10 mouse cellular contexts compared by ENCODE assay signal in the genomic region with DNA sequence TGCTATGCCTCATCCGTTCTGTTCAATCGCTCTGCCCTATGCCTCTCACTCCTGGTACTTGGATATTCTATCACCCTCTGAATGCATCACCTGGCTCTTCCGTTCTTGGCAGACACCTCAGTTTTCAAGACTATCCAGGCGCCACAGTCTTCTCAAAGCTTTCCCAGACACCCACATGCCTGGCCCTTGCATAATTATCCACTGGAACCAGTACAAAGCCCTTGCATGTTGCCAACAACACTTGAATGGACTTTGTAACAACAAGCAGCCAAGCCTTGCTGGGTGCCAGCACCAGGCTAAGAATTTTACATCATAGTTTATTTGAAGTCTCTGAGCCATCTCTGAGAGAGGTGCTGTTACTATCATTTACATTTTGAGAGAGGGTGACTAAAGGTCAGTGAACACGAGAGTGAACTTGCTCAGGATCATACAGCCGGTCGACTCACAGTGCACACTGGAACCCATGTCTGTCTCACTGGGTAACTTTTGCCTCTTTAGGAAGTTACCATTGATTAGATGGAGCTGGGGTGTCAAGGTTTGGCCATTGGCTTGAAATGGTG.
DNase-seq lines count a peak whose midpoint lies in the region; ATAC-seq and TF ChIP-seq lines count a peak whose summit lies in the region.
"Had no signal": no experiment of that assay in that cellular context is flagged by ENCODE, and none has a peak within 500 bp of the region (broad histone marks: within the 10 kb centered on the region; RNA-seq: fewer than 3 reads in every experiment).

No protein-coding gene starts in this region.

- H3K27ac ChIP-seq in gastrocnemius, adult 2 months = no peak overlapping the region
- H3K27ac ChIP-seq: heart, embryonic 15.5 days had no signal

- intact Hi-C loops in gastrocnemius, adult 2 months (cut with DNase I) = no loop called here
- intact Hi-C loops in gastrocnemius, postnatal 14 days (cut with DNase I; ENCODE audit: low total_unique reads) = no loop called here

- ATAC-seq in CD4-positive, CD25-positive, alpha-beta regulatory T cell, adult 4 months = no peak

- no peak for TF ChIP-seq CTCF in gastrocnemius, adult 2 months (IDR thresholded peaks at IDR 0.05)

- H3K4me3 ChIP-seq in gastrocnemius, adult 2 months = no peak overlapping the region
- H3K4me3 ChIP-seq: heart, embryonic 15.5 days had no signal

- DNase-seq in gastrocnemius, adult 2 months = peak; percentile 30
- DNase-seq in gastrocnemius, postnatal 4 days (ENCODE audit: low spot score in 2 of 2) = no peak
- peak; percentile 86 for DNase-seq in Muller cell, postnatal 12 days (ENCODE audit: inconsistent ontology term)
- peak; percentile 13 for DNase-seq in gastrocnemius, postnatal 14 days
- peak; percentile 12 to 23 for DNase-seq in layer of hippocampus, postnatal 36 days
- DNase-seq in B cell, adult 2 months = no peak
- no peak for DNase-seq in spleen, postnatal 14 days (ENCODE audit: low spot score in 2 of 2)
- DNase-seq: lung, embryonic 14.5 days had no signal

Comparison
In these comparisons a context has a peak if more than half of its experiments do, and no peak if none do; other contexts are left out.
1. DNase-seq: peak in gastrocnemius, adult 2 months (single experiment), Muller cell, postnatal 12 days (single experiment), gastrocnemius, postnatal 14 days (single experiment) and layer of hippocampus, postnatal 36 days (2 of 2); none in gastrocnemius, postnatal 4 days (0 of 2), B cell, adult 2 months (0 of 2) and spleen, postnatal 14 days (0 of 2).